ENCODE assay signal across 8 mouse cellular contexts in the genomic region with DNA sequence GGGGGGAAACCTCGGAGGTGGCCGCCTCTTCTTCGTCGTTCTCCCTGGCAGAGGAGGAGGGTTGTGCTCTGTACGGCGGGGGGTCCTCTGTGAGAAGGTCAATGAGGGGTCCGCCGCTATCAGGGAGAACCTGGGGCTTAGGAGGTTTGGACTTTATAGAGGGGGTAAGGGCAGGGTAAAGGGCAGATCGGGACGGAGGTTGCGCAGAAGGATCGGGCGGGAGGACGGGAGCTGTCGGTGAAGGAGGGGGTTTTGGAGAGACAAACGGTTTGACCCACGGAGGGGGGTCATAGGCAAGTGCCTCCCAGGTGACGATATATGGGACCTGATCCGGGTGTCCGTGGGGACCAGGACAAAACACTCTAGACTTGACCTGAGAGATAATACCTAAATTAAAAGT. TPM values are rescaled to one million over a fixed set of nuclear protein-coding genes. Genes with fewer than 3 reads are reported as not detected.
DNase-seq lines count a peak whose midpoint lies in the region; ATAC-seq lines count a peak whose summit lies in the region.
"Not testable (repeated sequence)": the region's sequence is repeated elsewhere in the genome, so short reads cannot be mapped to it uniquely, and the experiment has no call there.

No protein-coding gene starts in this region.

- peak overlapping the region; percentile 28; the same call in 1 of the 2 replicates for H3K4me3 ChIP-seq in embryonic facial prominence, embryonic 14.5 days (ENCODE audit: low read depth, low read length)
- H3K4me3 ChIP-seq in intestine, embryonic 15.5 days (replicated peaks); liver, embryonic 11.5 days (ENCODE audit: low read depth, low read length); neural tube, embryonic 12.5 days; stomach, embryonic 15.5 days (replicated peaks): not testable (repeated sequence)

- not testable (repeated sequence) for H3K9ac ChIP-seq in embryonic facial prominence, embryonic 14.5 days (ENCODE audit: low read depth, low read length); intestine, embryonic 15.5 days; liver, embryonic 11.5 days (ENCODE audit: low read depth, low read length); neural tube, embryonic 12.5 days; stomach, embryonic 15.5 days

- not testable (repeated sequence) for ATAC-seq in embryonic facial prominence, embryonic 14.5 days (ENCODE audit: low read depth); intestine, embryonic 15.5 days; liver, embryonic 11.5 days (replicated peaks; ENCODE audit: low FRiP score); neural tube, embryonic 12.5 days (ENCODE audit: low FRiP score, low read depth); stomach, embryonic 15.5 days (ENCODE audit: insufficient read depth, low FRiP score, low read depth)

- WGBS in embryonic facial prominence, embryonic 14.5 days, result 53% methylated on average over 13 of the region's 20 CpGs
- WGBS in intestine, embryonic 15.5 days, result 47% methylated on average over 16 of the region's 20 CpGs
- 51% methylated on average over 15 of the region's 20 CpGs for WGBS in liver, embryonic 11.5 days
- 43% methylated on average over 16 of the region's 20 CpGs for WGBS in neural tube, embryonic 12.5 days
- 42% methylated on average over 16 of the region's 20 CpGs for WGBS in stomach, embryonic 15.5 days

- H3K9me3 ChIP-seq in embryonic facial prominence, embryonic 14.5 days (ENCODE audit: control insufficient read depth, low read length); intestine, embryonic 15.5 days; liver, embryonic 11.5 days (ENCODE audit: control insufficient read depth, low read length); neural tube, embryonic 12.5 days; stomach, embryonic 15.5 days: not testable (repeated sequence)

- H3K27ac ChIP-seq in embryonic facial prominence, embryonic 14.5 days (replicated peaks; ENCODE audit: low read depth, low read length); intestine, embryonic 15.5 days; liver, embryonic 11.5 days (ENCODE audit: low read depth, low read length); neural tube, embryonic 12.5 days; stomach, embryonic 15.5 days: not testable (repeated sequence)

- DNase-seq in cerebellum, adult 11-12 months, result peak; percentile 59
- DNase-seq in embryonic facial prominence, embryonic 14.5 days (ENCODE audit: low spot score); liver, embryonic 11.5 days (ENCODE audit: low spot score): not testable (repeated sequence)
- DNase-seq in heart, adult 11 months, result peak; percentile 96
- DNase-seq in urinary bladder, postnatal 10 days (ENCODE audit: low spot score), result peak; percentile 54

- H3K4me2 ChIP-seq in embryonic facial prominence, embryonic 14.5 days (ENCODE audit: low read depth, low read length), result peak overlapping the region; percentile 18; the same call in 1 of the 2 replicates
- H3K4me2 ChIP-seq in intestine, embryonic 15.5 days (replicated peaks), result peak overlapping the region; percentile 30; the same call in 1 of the 2 replicates
- peak overlapping the region; percentile 41 for H3K4me2 ChIP-seq in liver, embryonic 11.5 days
- H3K4me2 ChIP-seq in neural tube, embryonic 12.5 days (replicated peaks), result peak overlapping the region; percentile 34; the same call in 1 of the 2 replicates
- H3K4me2 ChIP-seq in stomach, embryonic 15.5 days, result peak overlapping the region; percentile 21; the same call in 1 of the 2 replicates

- H3K4me1 ChIP-seq in embryonic facial prominence, embryonic 14.5 days (ENCODE audit: control insufficient read depth, insufficient read depth, low read length); intestine, embryonic 15.5 days (replicated peaks); liver, embryonic 11.5 days (replicated peaks; ENCODE audit: control insufficient read depth, insufficient read depth, low read length); neural tube, embryonic 12.5 days; stomach, embryonic 15.5 days: not testable (repeated sequence)

- H3K36me3 ChIP-seq in embryonic facial prominence, embryonic 14.5 days (ENCODE audit: control insufficient read depth, insufficient read depth, low read length); intestine, embryonic 15.5 days; liver, embryonic 11.5 days (ENCODE audit: control insufficient read depth, insufficient read depth, low read length); neural tube, embryonic 12.5 days; stomach, embryonic 15.5 days: not testable (repeated sequence)

- H3K27me3 ChIP-seq in embryonic facial prominence, embryonic 14.5 days (replicated peaks; ENCODE audit: control insufficient read depth, insufficient read depth, low read length); intestine, embryonic 15.5 days (replicated peaks); liver, embryonic 11.5 days (replicated peaks; ENCODE audit: control insufficient read depth, insufficient read depth, low read length); neural tube, embryonic 12.5 days (replicated peaks); stomach, embryonic 15.5 days (replicated peaks): not testable (repeated sequence)

RNA-seq across cellular contexts. Expression of gene Akap1, which starts 30.8 kb away (rescaled TPM):
- polyA plus RNA-seq in embryonic facial prominence, embryonic 14.5 days (2014; fragmentation: Nextera tagmentation; extraction: Ambion mirVana), result 22.2 and 28.2 TPM in 2 replicates
- polyA plus RNA-seq in intestine, embryonic 15.5 days (2015; fragmentation: Nextera tagmentation; extraction: Ambion mirVana), result 27.8 and 28.3 TPM in 2 replicates
- polyA plus RNA-seq in liver, embryonic 11.5 days (2014; fragmentation: Nextera tagmentation; extraction: Ambion mirVana), result 17.3 and 18.9 TPM in 2 replicates
- 23.7 and 24.0 TPM in 2 replicates for polyA plus RNA-seq in neural tube, embryonic 12.5 days (2016; fragmentation: Nextera tagmentation; extraction: Ambion mirVana)
- 23.5 and 24.6 TPM in 2 replicates for polyA plus RNA-seq in stomach, embryonic 15.5 days (2015; fragmentation: Nextera tagmentation; extraction: Ambion mirVana)
